Mouse (Mus musculus) E14TG2a.4 (cell line): ENCODE measurements around the gene Mrpl39.

ENCODE experiments used
- H3K27me3 ChIP-seq: 2 replicates; pipeline ENCODE4 v1.6.1; 2014; ENCODE audit warnings: low read length, control low read depth; ENCODE audit not compliant: insufficient read depth
- H3K36me3 ChIP-seq: 2 replicates; pipeline ENCODE4 v1.6.1; 2014; ENCODE audit warnings: low read length, control low read depth; ENCODE audit not compliant: insufficient read depth
- H3K4me1 ChIP-seq: replicated peaks from 2 replicates; pipeline ENCODE4 v1.6.1; 2014; ENCODE audit warnings: low read depth, low read length, control low read depth
- H3K4me3 ChIP-seq: replicated peaks from 2 replicates; pipeline ENCODE4 v1.5.1; 2014; ENCODE audit warnings: mild to moderate bottlenecking, low read length
- H3K9me3 ChIP-seq: 2 replicates; pipeline ENCODE4 v1.6.1; 2014; ENCODE audit warnings: low read length, control low read depth
- CTCF ChIP-seq: conservative IDR thresholded peaks from 2 replicates; pipeline ENCODE4 v1.5.1; 2014; ENCODE audit warnings: low read length
- NANOG ChIP-seq: IDR thresholded peaks from 2 replicates; pipeline ENCODE4 v1.6.1; 2014; ENCODE audit warnings: borderline replicate concordance, low read length, mixed read lengths
- POU5F1 ChIP-seq: IDR thresholded peaks from 2 replicates; pipeline ENCODE4 v1.6.1; 2014; ENCODE audit warnings: low read length, borderline replicate concordance

Gene Mrpl39

GRCm38 (mm10) chr16:84717618-84718248, 17.8 kb downstream of the Mrpl39 start:
- Histone ChIP-seq H3K4me1 (peaks cover 23% of the 10 kb centered on the region), H3K36me3 (peaks cover 41% of the 10 kb centered on the region), H3K27me3 (no peaks in the 10 kb centered on the region), H3K4me3 (no peak overlapping the region), H3K9me3 (no peaks in the 10 kb centered on the region)
- TF ChIP-seq POU5F1 (no peak), CTCF (no peak), NANOG (no peak)

GRCm38 (mm10) chr16:84716724-84717617, 18.6 kb downstream of the Mrpl39 start:
- no peak overlapping the region for H3K4me3 ChIP-seq
- no peak for TF ChIP-seq NANOG
- TF ChIP-seq POU5F1: no peak
- no peak for TF ChIP-seq CTCF
- peaks cover 16% of the 10 kb centered on the region for H3K4me1 ChIP-seq
- H3K27me3 ChIP-seq: no peaks in the 10 kb centered on the region
- no peaks in the 10 kb centered on the region for H3K9me3 ChIP-seq
- peaks cover 33% of the 10 kb centered on the region for H3K36me3 ChIP-seq

DNA sequence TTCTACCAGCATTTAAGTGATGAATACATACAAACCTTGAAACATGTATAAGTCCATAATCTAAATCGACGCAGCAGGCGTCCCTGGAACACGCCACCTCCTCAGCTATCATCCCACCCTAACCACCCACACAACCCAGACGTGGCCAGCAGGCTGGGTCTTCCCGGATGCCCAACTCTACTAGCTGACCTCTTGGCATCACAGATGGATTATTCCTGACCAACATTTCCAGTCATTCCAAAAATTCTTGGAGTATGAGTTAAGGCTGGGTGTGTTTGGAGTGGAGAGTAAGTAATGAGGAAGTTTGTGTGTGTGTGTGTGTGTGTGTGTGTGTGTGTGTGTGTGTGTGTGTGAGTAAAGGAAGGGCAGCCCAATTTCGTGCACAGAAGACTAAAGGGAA, 19.3 kb downstream of the Mrpl39 start:
- Histone ChIP-seq H3K9me3 (no peaks in the 10 kb centered on the region), H3K4me1 (peaks cover 8% of the 10 kb centered on the region), H3K36me3 (peaks cover 26% of the 10 kb centered on the region), H3K4me3 (no peak overlapping the region), H3K27me3 (no peaks in the 10 kb centered on the region)
- TF ChIP-seq NANOG (no peak), POU5F1 (no peak)

- H3K4me3 ChIP-seq: no peak overlapping the region
- peaks cover 14% of the 10 kb centered on the region for H3K36me3 ChIP-seq
- H3K4me1 ChIP-seq: peaks cover 4% of the 10 kb centered on the region; the same call in 1 of the 2 replicates
- H3K27me3 ChIP-seq: no peaks in the 10 kb centered on the region
- H3K9me3 ChIP-seq: no peaks in the 10 kb centered on the region
- no peak for TF ChIP-seq CTCF
- TF ChIP-seq NANOG: no peak
- TF ChIP-seq POU5F1: no peak
These were observed 20.6 kb downstream of the Mrpl39 start for GRCm38 (mm10) chr16:84714978-84715377.

- H3K36me3 ChIP-seq: peaks cover 12% of the 10 kb centered on the region
- no peaks in the 10 kb centered on the region for H3K27me3 ChIP-seq
- peaks cover 10% of the 10 kb centered on the region; the same call in 1 of the 2 replicates for H3K4me1 ChIP-seq
- no peaks in the 10 kb centered on the region for H3K9me3 ChIP-seq
- TF ChIP-seq NANOG (no peak), CTCF (no peak), POU5F1 (no peak)
- H3K4me3 ChIP-seq: no peak overlapping the region
These were observed 21.6 kb downstream of the Mrpl39 start for GRCm38 (mm10) chr16:84713926-84714325.

DNA sequence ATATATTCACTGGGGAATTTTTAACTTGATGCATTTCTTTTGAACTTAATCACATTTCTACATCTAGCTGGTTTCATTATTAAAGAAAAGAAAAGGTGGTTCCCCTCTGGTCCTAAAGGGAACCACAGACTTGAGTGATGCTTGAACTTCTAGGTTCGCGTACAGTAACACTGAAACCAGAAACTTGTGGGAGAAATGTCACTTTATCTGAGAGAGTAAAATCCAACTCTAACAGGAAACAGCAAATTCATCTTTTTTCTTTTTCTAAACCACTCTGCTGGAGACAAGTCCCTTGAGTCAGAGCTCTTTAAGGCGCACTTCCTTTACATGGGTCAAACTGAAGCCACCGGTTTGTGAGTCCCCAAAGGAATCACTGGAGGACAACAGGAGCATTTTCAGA, 22.4 kb downstream of the Mrpl39 start:
- Histone ChIP-seq H3K4me3 (no peak overlapping the region), H3K9me3 (no peaks in the 10 kb centered on the region), H3K4me1 (peaks cover 10% of the 10 kb centered on the region; the same call in 1 of the 2 replicates), H3K27me3 (no peaks in the 10 kb centered on the region), H3K36me3 (peaks cover 5% of the 10 kb centered on the region)
- TF ChIP-seq NANOG (no peak), CTCF (no peak), POU5F1 (no peak)

DNA sequence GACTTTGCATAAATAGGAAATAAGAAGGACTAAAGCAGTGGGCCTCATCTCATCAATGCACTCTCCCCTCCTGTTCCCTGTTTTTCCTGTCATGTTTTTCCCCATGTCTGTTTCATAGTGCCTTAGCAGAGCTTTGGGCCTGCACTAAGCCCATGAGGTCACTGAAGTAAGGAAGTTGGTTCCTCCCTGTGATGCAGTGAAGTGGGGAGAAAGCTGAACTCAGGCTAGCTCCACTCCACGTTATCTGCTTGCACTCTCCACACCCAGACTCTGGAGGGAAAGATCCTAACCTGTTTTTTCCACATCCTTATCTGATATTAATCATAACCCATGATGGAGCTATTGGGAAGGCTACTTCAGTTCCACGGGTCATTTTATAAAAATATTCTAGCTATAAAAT, 26.9 kb downstream of the Mrpl39 start:
- H3K9me3 ChIP-seq: 0 out of 2 replicates have a peak, but pooled peaks cover 4% of the 10 kb centered on the region
- H3K27me3 ChIP-seq: peaks cover 30% of the 10 kb centered on the region
- TF ChIP-seq POU5F1 (no peak), CTCF (no peak), NANOG (no peak)

GRCm38 (mm10) chr16:84707802-84708201, 27.7 kb downstream of the Mrpl39 start:
- Histone ChIP-seq H3K4me1 (peaks cover 21% of the 10 kb centered on the region), H3K27me3 (peaks cover 38% of the 10 kb centered on the region), H3K36me3 (no peaks in the 10 kb centered on the region), H3K9me3 (0 out of 2 replicates have a peak, but pooled peaks cover 4% of the 10 kb centered on the region), H3K4me3 (no peak overlapping the region)
- TF ChIP-seq CTCF: no peak
- TF ChIP-seq NANOG: no peak
- TF ChIP-seq POU5F1: no peak

More for the DNA sequence above, 26.9 kb downstream of the Mrpl39 start:
- Histone ChIP-seq H3K4me3 (no peak overlapping the region), H3K4me1 (peaks cover 18% of the 10 kb centered on the region), H3K36me3 (no peaks in the 10 kb centered on the region)
